Mouse (Mus musculus): ENCODE measurements around the gene Amd1. TPM values are rescaled to one million over a fixed set of nuclear protein-coding genes. Genes with fewer than 3 reads are reported as not detected.

The Amd1 gene
- total RNA-seq (2012; rRNA removed), result 108 and 126 TPM in 2 replicates

GRCm38 (mm10) chr10:40302140-40302985, at the start of gene Amd1:
Amd1 (minus strand) TSS chr10:40302186.
- TF ChIP-seq MAFK (IDR thresholded peaks at IDR 0.05; ENCODE audit: insufficient read depth, low read depth, low read length), result no peak
- no peak for TF ChIP-seq HCFC1 (IDR thresholded peaks at IDR 0.05; ENCODE audit: borderline replicate concordance, insufficient read depth, low read length)
- TF ChIP-seq ZNF384 (IDR thresholded peaks at IDR 0.05; ENCODE audit: low read depth, low read length), result no peak
- TF ChIP-seq CHD2 (IDR thresholded peaks at IDR 0.05; ENCODE audit: low read depth, low read length), result peak; percentile 66
- TF ChIP-seq ZC3H11A (IDR thresholded peaks at IDR 0.05; ENCODE audit: borderline replicate concordance, low read depth, low read length), result no peak
- peak within 1 kb of the TSS; percentile 86 for H3K27ac ChIP-seq (ENCODE audit: insufficient read depth, low read depth, low read length, poor library complexity, severe bottlenecking)
- no peaks in the 10 kb centered on the region; the same call in 1 of the 2 replicates for H3K36me3 ChIP-seq (ENCODE audit: control insufficient read depth, insufficient read depth, low read length, poor library complexity, severe bottlenecking)
- DNase-seq (ENCODE audit: low read depth, low spot score), result peak; percentile 97
- H3K4me1 ChIP-seq (ENCODE audit: control insufficient read depth in 2 of 2, insufficient read depth in 2 of 2, low read length in 2 of 2, poor library complexity in 1 of 2), result peaks cover 2 to 9% of the 10 kb centered on the region in 2 experiments; a peak in 3 of 4 replicates
- H3K9me3 ChIP-seq (ENCODE audit: control insufficient read depth, insufficient read depth, low read depth, low read length), result no peaks in the 10 kb centered on the region
- peak within 1 kb of the TSS; percentile 91 for H3K9ac ChIP-seq (ENCODE audit: insufficient read depth, low read depth, low read length, poor library complexity, severe bottlenecking)
- in situ Hi-C loops (cut with MboI; ENCODE audit: low sequenced_read_pairs in 2 of 2, unreplicated experiment in 2 of 2), result loop anchor here in 1 of 2 experiments (10.0 kb wide), 1 partner anchor 222 kb away; no protein-coding TSS in a partner anchor
- peak within 1 kb of the TSS; percentile 93 to 99 for H3K4me3 ChIP-seq (ENCODE audit: insufficient read depth in 1 of 2, low read depth in 1 of 2, low read length in 2 of 2, poor library complexity in 1 of 2, severe bottlenecking in 1 of 2)

DNA sequence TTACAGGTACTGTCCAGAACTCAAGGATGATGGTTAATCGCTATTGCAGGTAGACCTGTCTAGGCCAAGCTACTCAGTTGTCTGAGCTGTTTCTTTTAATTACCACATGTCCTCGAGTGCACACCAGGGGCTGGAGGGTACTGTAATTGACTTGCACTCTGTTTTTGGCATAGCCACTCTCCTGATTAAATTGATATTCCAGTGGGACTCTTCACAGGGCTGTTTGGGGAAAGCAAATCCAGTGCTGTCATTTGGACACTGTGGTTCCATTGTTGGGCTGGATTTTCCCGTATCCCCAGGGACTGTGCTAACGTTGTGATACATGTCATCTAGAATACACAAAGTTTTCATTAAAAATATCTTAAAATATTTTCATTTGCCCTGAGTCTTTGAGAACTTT, 49.2 kb upstream of the Amd1 start:
- 0 out of 2 replicates have a peak overlapping the region, but pooled peaks have one; percentile 11 for H3K9ac ChIP-seq (ENCODE audit: insufficient read depth, low read depth, low read length, poor library complexity, severe bottlenecking)
- H3K36me3 ChIP-seq (ENCODE audit: control insufficient read depth, insufficient read depth, low read length, poor library complexity, severe bottlenecking), result no peaks in the 10 kb centered on the region; the same call in 1 of the 2 replicates
- H3K4me3 ChIP-seq (ENCODE audit: insufficient read depth in 1 of 2, low read depth in 1 of 2, low read length in 2 of 2, poor library complexity in 1 of 2, severe bottlenecking in 1 of 2), result no peak overlapping the region; a peak in 1 of 4 replicates
- no peaks in the 10 kb centered on the region for H3K9me3 ChIP-seq (ENCODE audit: control insufficient read depth, insufficient read depth, low read depth, low read length)
- H3K27ac ChIP-seq (ENCODE audit: insufficient read depth, low read depth, low read length, poor library complexity, severe bottlenecking), result no peak overlapping the region
- peaks cover 2 to 4% of the 10 kb centered on the region in 2 experiments; a peak in 2 of 4 replicates for H3K4me1 ChIP-seq (ENCODE audit: control insufficient read depth in 2 of 2, insufficient read depth in 2 of 2, low read length in 2 of 2, poor library complexity in 1 of 2)
- no peak for DNase-seq (ENCODE audit: low read depth, low spot score)
- TF ChIP-seq MAFK (IDR thresholded peaks at IDR 0.05; ENCODE audit: insufficient read depth, low read depth, low read length), result no peak
- TF ChIP-seq ZNF384 (IDR thresholded peaks at IDR 0.05; ENCODE audit: low read depth, low read length), result no peak
- no peak for TF ChIP-seq HCFC1 (IDR thresholded peaks at IDR 0.05; ENCODE audit: borderline replicate concordance, insufficient read depth, low read length)
- TF ChIP-seq CHD2 (IDR thresholded peaks at IDR 0.05; ENCODE audit: low read depth, low read length), result no peak
- no peak for TF ChIP-seq ZC3H11A (IDR thresholded peaks at IDR 0.05; ENCODE audit: borderline replicate concordance, low read depth, low read length)
- in situ Hi-C loops (cut with MboI; ENCODE audit: low sequenced_read_pairs in 2 of 2, unreplicated experiment in 2 of 2), result no loop called here

GRCm38 (mm10) chr10:40350245-40350932, 48.4 kb upstream of the Amd1 start:
- peaks cover 2 to 4% of the 10 kb centered on the region in 2 experiments; a peak in 2 of 4 replicates for H3K4me1 ChIP-seq (ENCODE audit: control insufficient read depth in 2 of 2, insufficient read depth in 2 of 2, low read length in 2 of 2, poor library complexity in 1 of 2)
- no peak for DNase-seq (ENCODE audit: low read depth, low spot score)
- no peaks in the 10 kb centered on the region for H3K9me3 ChIP-seq (ENCODE audit: control insufficient read depth, insufficient read depth, low read depth, low read length)
- TF ChIP-seq ZC3H11A (IDR thresholded peaks at IDR 0.05; ENCODE audit: borderline replicate concordance, low read depth, low read length), result no peak
- no peak for TF ChIP-seq CHD2 (IDR thresholded peaks at IDR 0.05; ENCODE audit: low read depth, low read length)
- no peak for TF ChIP-seq HCFC1 (IDR thresholded peaks at IDR 0.05; ENCODE audit: borderline replicate concordance, insufficient read depth, low read length)
- TF ChIP-seq ZNF384 (IDR thresholded peaks at IDR 0.05; ENCODE audit: low read depth, low read length), result no peak
- TF ChIP-seq MAFK (IDR thresholded peaks at IDR 0.05; ENCODE audit: insufficient read depth, low read depth, low read length), result no peak
- H3K36me3 ChIP-seq (ENCODE audit: control insufficient read depth, insufficient read depth, low read length, poor library complexity, severe bottlenecking), result no peaks in the 10 kb centered on the region; the same call in 1 of the 2 replicates
- peak overlapping the region; percentile 81; the same call in 1 of the 2 replicates for H3K9ac ChIP-seq (ENCODE audit: insufficient read depth, low read depth, low read length, poor library complexity, severe bottlenecking)
- in situ Hi-C loops (cut with MboI; ENCODE audit: low sequenced_read_pairs in 2 of 2, unreplicated experiment in 2 of 2), result no loop called here
- peak overlapping the region; percentile 92 to 97 for H3K4me3 ChIP-seq (ENCODE audit: insufficient read depth in 1 of 2, low read depth in 1 of 2, low read length in 2 of 2, poor library complexity in 1 of 2, severe bottlenecking in 1 of 2)
- H3K27ac ChIP-seq (ENCODE audit: insufficient read depth, low read depth, low read length, poor library complexity, severe bottlenecking), result no peak overlapping the region

- Histone ChIP-seq H3K9me3 (ENCODE audit: control insufficient read depth, insufficient read depth, low read depth, low read length) (no peaks in the 10 kb centered on the region), H3K9ac (ENCODE audit: insufficient read depth, low read depth, low read length, poor library complexity, severe bottlenecking) (peak overlapping the region; percentile 81), H3K4me3 (ENCODE audit: insufficient read depth in 1 of 2, low read depth in 1 of 2, low read length in 2 of 2, poor library complexity in 1 of 2, severe bottlenecking in 1 of 2) (peak overlapping the region; percentile 92 to 97), H3K27ac (ENCODE audit: insufficient read depth, low read depth, low read length, poor library complexity, severe bottlenecking) (peak overlapping the region; percentile 40), H3K4me1 (ENCODE audit: control insufficient read depth in 2 of 2, insufficient read depth in 2 of 2, low read length in 2 of 2, poor library complexity in 1 of 2) (peaks cover 2 to 4% of the 10 kb centered on the region in 2 experiments; a peak in 2 of 4 replicates), H3K36me3 (ENCODE audit: control insufficient read depth, insufficient read depth, low read length, poor library complexity, severe bottlenecking) (no peaks in the 10 kb centered on the region)
- in situ Hi-C loops (cut with MboI; ENCODE audit: low sequenced_read_pairs in 2 of 2, unreplicated experiment in 2 of 2), result no loop called here
- no peak for DNase-seq (ENCODE audit: low read depth, low spot score)
- TF ChIP-seq ZNF384 (IDR thresholded peaks at IDR 0.05; ENCODE audit: low read depth, low read length), result no peak
- peak; percentile 33; the same call in 1 of the 2 replicates for TF ChIP-seq HCFC1 (IDR thresholded peaks at IDR 0.05; ENCODE audit: borderline replicate concordance, insufficient read depth, low read length)
- no peak for TF ChIP-seq CHD2 (IDR thresholded peaks at IDR 0.05; ENCODE audit: low read depth, low read length)
These were observed 47.7 kb upstream of the Amd1 start for GRCm38 (mm10) chr10:40349631-40350177.

Measured in ES-E14 (cell line).